Mouse (Mus musculus): Measurements from ENCODE around the gene Gsk3a. TPM values are rescaled to one million over a fixed set of nuclear protein-coding genes. Genes with fewer than 3 reads are reported as not detected.

Gsk3a gene
- polyA plus RNA-seq, 1 experiment from 2014 or later: 15.9 TPM

DNA sequence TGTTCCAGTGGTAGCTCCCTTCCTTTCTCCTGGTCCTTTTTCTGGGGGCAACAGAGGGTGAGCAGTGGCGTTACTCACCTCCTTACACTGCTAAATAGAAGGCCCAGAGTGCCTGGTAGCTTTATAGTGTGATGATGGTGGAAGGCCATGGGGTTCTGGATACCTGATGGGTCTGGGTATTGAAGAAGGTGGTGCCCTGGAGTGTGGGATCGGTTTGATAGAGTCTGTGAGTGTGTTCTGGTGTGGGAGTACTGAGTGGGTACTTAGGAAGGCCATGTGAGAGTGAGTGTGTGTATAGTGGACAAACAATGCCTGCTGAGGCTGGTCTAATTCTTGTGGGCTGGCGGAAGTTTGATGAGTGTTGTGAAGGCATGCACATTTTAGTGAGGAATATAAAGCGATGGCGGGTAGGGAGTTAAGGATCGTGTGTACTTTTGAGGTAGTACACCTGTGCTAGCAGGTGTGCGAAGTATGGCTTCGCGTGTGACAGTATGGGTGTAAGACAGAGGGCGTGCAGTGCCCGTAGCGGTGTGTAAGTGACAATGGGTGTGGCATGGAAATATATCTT lies 43.6 kb upstream of the Gsk3a start:
- H3K4me3 ChIP-seq (ENCODE audit: low read depth, low read length): peak overlapping the region; percentile 86
- peaks cover 18% of the 10 kb centered on the region for H3K36me3 ChIP-seq (ENCODE audit: control insufficient read depth, insufficient read depth, low read length)
- peaks cover 55% of the 10 kb centered on the region for H3K4me1 ChIP-seq (ENCODE audit: control insufficient read depth, insufficient read depth, low read length)
- no peaks in the 10 kb centered on the region for H3K27me3 ChIP-seq (ENCODE audit: control insufficient read depth, insufficient read depth, low read length)
- peak overlapping the region; percentile 71 for H3K4me2 ChIP-seq (replicated peaks; ENCODE audit: low read depth, low read length)
- H3K9ac ChIP-seq (replicated peaks; ENCODE audit: low read depth, low read length): peak overlapping the region; percentile 22; the same call in 1 of the 2 replicates
- no peaks in the 10 kb centered on the region for H3K9me3 ChIP-seq (ENCODE audit: control insufficient read depth, low read depth, low read length)
- peak overlapping the region; percentile 99 for H3K27ac ChIP-seq (ENCODE audit: low read length)
- 10% methylated on average over 12 of the region's 12 CpGs for WGBS
- 0 out of 2 replicates have a peak, but pooled peaks have one; percentile 0 for ATAC-seq (ENCODE audit: insufficient number of reproducible peaks, insufficient read depth, low FRiP score, low read depth)

DNA sequence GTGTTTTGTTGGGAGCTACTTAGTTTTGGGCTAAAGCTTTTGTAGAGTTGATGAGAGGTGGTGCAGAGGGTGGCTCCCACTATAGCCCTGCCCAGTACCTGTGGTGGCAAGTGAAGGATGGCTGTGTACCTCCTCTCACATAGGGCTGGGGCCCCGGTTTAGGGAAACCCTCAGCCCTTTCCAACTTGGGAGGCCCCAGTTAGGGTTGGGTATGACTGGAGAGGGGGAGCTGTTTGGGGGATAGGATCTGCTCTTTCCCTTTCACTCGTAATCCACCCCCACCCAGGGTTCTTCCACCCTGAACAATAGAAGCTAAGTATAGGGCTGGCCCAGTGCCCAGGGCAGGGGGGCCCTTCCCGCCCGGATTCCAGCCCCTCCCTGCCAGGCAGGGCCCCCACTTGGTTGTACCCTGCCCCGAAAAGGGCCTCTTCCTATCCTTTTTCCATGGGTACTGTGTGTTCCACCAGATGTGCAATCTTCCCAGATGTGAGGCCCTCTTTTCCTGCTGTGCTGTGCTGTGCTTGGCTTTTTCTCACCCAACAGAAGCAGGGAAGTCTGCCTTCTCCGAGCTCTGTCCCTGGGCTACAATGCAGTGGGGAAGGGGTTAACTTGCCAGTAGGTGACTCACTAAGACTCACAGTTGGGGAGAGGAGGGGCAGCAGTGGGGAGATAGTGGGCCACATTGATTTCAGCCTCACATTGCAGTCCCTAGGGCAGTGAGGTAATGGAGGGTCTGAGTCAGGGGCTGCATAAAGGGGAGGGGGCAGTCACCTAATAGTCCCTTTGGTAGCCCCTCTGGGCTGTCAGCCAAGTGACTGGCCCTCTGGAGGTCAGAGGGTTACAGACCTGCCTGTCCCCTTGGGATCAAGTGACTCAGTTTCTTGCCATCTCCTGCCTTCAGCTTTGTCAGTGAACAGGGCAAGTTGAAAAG lies 42.5 kb upstream of the Gsk3a start:
- H3K36me3 ChIP-seq (ENCODE audit: control insufficient read depth, insufficient read depth, low read length): peaks cover 6% of the 10 kb centered on the region
- H3K4me2 ChIP-seq (replicated peaks; ENCODE audit: low read depth, low read length): peak overlapping the region; percentile 71
- peak; percentile 31 for ATAC-seq (ENCODE audit: insufficient number of reproducible peaks, insufficient read depth, low FRiP score, low read depth)
- 0% methylated on average over 6 of the region's 6 CpGs for WGBS
- H3K4me1 ChIP-seq (ENCODE audit: control insufficient read depth, insufficient read depth, low read length): peaks cover 65% of the 10 kb centered on the region
- no peaks in the 10 kb centered on the region for H3K9me3 ChIP-seq (ENCODE audit: control insufficient read depth, low read depth, low read length)
- H3K27ac ChIP-seq (ENCODE audit: low read length): peak overlapping the region; percentile 99
- H3K4me3 ChIP-seq (ENCODE audit: low read depth, low read length): peak overlapping the region; percentile 86
- H3K27me3 ChIP-seq (ENCODE audit: control insufficient read depth, insufficient read depth, low read length): no peaks in the 10 kb centered on the region
- H3K9ac ChIP-seq (replicated peaks; ENCODE audit: low read depth, low read length): peak overlapping the region; percentile 68

DNA sequence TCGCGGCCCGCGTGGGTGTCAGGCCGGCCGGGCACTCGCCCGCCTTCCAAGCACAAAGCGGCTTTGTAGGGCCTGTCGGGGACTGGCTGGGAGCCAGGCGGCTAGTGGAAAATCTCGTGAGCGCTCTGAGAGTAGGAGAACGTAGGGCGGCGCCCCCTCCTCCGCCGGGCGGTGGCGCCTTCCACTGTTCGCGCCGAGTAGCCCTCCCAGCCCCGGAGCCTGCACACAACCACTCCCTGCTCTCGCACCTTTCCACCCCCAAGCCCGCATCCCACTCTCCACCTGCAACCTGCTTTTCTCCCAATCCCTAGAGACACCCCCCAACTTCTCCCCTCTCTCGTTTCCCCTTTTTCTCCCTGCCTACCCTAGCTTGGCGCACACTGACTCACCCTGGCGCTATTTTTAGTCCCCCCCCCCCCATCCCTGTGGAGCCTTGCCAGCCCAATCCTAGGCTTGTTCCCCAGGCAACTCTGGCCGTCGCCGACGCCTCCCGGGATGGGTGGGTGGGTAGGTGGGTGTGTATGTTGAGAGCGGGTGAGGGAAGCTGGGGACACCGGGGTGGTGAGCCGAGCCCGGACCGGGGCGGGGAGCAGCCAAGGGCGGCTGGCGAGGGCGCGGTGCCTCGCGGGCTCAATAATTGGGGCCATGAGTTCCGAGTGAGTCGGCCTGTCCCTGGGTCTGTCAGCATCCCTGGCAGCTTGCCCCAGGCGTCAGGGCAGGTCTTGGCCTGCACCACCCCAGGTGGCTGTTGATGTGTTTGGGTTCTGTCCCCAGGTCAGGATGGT lies 41.6 kb upstream of the Gsk3a start:
- H3K9me3 ChIP-seq (ENCODE audit: control insufficient read depth, low read depth, low read length): no peaks in the 10 kb centered on the region
- no peaks in the 10 kb centered on the region; the same call in 1 of the 2 replicates for H3K36me3 ChIP-seq (ENCODE audit: control insufficient read depth, insufficient read depth, low read length)
- peak; percentile 47 for ATAC-seq (ENCODE audit: insufficient number of reproducible peaks, insufficient read depth, low FRiP score, low read depth)
- WGBS: under 1% methylated on average over 46 of the region's 49 CpGs
- H3K4me3 ChIP-seq (ENCODE audit: low read depth, low read length): peak overlapping the region; percentile 86
- H3K9ac ChIP-seq (replicated peaks; ENCODE audit: low read depth, low read length): peak overlapping the region; percentile 68
- peaks cover 61% of the 10 kb centered on the region for H3K4me1 ChIP-seq (ENCODE audit: control insufficient read depth, insufficient read depth, low read length)
- H3K27me3 ChIP-seq (ENCODE audit: control insufficient read depth, insufficient read depth, low read length): no peaks in the 10 kb centered on the region
- H3K4me2 ChIP-seq (replicated peaks; ENCODE audit: low read depth, low read length): peak overlapping the region; percentile 71
- peak overlapping the region; percentile 99 for H3K27ac ChIP-seq (ENCODE audit: low read length)

DNA sequence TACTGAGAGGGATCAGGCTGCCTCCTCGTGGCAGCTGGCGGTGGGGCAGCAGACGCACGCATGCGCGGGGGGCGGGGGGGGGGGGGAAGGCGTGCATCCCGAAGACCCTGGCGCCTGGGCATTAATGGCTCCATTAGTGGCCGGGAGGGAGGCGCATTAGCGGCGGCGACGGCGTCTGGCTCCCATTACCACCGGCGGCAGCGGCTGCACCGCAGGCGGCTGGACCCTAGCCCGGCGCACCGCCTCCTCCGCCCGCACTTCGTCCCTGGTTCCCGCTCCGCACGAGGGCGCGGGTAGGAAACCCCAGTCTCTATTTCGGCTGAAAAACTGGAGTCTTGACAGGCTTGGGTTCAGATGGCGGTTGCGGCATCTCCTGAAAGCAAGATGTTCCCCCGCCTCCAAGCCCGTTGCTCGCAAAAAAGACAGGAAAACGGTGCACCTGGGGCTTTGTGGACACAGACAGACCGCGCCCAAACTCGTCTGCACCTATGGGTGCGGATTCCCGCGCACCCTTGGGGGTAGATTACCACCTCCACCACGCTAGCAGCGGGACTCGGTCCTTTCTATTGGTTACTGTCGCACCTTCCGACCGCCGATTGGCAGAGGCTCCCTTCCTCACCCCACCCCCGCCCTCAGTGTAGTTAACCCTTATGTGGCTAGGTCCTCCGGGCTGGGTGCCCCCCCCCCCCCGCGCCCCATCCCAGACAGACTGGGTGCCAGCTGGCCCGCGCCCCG lies 40.9 kb upstream of the Gsk3a start:
- H3K4me1 ChIP-seq (ENCODE audit: control insufficient read depth, insufficient read depth, low read length): peaks cover 53% of the 10 kb centered on the region
- WGBS: under 1% methylated on average over 59 of the region's 60 CpGs
- H3K27ac ChIP-seq (ENCODE audit: low read length): peak overlapping the region; percentile 99
- peaks cover 2% of the 10 kb centered on the region for H3K36me3 ChIP-seq (ENCODE audit: control insufficient read depth, insufficient read depth, low read length)
- H3K9ac ChIP-seq (replicated peaks; ENCODE audit: low read depth, low read length): peak overlapping the region; percentile 68
- peak; percentile 61 for ATAC-seq (ENCODE audit: insufficient number of reproducible peaks, insufficient read depth, low FRiP score, low read depth)
- no peaks in the 10 kb centered on the region for H3K27me3 ChIP-seq (ENCODE audit: control insufficient read depth, insufficient read depth, low read length)
- peak overlapping the region; percentile 86 for H3K4me3 ChIP-seq (ENCODE audit: low read depth, low read length)
- H3K9me3 ChIP-seq (ENCODE audit: control insufficient read depth, low read depth, low read length): no peaks in the 10 kb centered on the region
- H3K4me2 ChIP-seq (replicated peaks; ENCODE audit: low read depth, low read length): peak overlapping the region; percentile 71

DNA sequence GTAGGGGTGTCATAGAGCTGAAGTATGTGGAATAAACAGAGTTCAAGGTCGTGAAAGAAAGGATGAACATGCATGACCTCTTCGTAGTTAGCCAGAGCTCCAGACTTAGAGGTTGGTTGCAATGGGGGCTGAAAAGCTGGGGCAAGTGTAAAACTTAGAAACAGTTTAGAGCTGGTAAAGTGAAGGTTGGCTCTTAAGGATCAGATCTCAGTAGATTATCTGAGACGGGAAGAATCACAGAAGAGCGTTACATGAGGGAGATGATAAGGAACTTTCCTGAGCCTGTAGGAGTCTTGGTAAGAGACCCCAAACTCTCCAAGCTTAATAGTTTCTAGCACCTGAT lies 40.3 kb upstream of the Gsk3a start:
- peak overlapping the region; percentile 40 for H3K9ac ChIP-seq (replicated peaks; ENCODE audit: low read depth, low read length)

DNA sequence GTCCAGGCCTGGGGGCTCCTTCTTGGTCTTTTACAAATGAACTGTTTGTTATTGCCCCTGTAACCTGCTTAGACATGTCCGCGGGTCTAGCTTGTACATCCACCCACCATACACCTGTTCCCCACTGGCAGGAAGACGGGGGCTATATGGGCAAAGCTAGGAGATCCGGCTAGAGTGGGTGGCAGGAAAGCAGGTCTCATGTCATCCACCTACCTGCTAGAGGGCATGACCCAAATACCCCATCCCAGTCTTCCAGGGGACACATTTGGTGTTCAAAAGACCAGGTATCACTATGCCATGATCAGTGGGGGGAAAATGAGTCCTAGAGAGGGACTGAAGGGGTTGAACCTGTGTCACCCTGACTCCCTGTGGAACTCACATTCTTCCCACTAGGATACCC lies 39.8 kb upstream of the Gsk3a start:
- peak overlapping the region; percentile 99 for H3K27ac ChIP-seq (ENCODE audit: low read length)
- no peaks in the 10 kb centered on the region for H3K27me3 ChIP-seq (ENCODE audit: control insufficient read depth, insufficient read depth, low read length)
- peak overlapping the region; percentile 71 for H3K4me2 ChIP-seq (replicated peaks; ENCODE audit: low read depth, low read length)
- no peaks in the 10 kb centered on the region for H3K9me3 ChIP-seq (ENCODE audit: control insufficient read depth, low read depth, low read length)
- H3K9ac ChIP-seq (replicated peaks; ENCODE audit: low read depth, low read length): peak overlapping the region; percentile 40
- WGBS: 66% methylated on average over 4 of the region's 4 CpGs
- peaks cover 48% of the 10 kb centered on the region for H3K4me1 ChIP-seq (ENCODE audit: control insufficient read depth, insufficient read depth, low read length)
- H3K4me3 ChIP-seq (ENCODE audit: low read depth, low read length): peak overlapping the region; percentile 86
- ATAC-seq (ENCODE audit: insufficient number of reproducible peaks, insufficient read depth, low FRiP score, low read depth): no peak
- H3K36me3 ChIP-seq (ENCODE audit: control insufficient read depth, insufficient read depth, low read length): peaks cover 8% of the 10 kb centered on the region

More for the DNA sequence above, 40.3 kb upstream of the Gsk3a start:
- peak overlapping the region; percentile 99 for H3K27ac ChIP-seq (ENCODE audit: low read length)
- peaks cover 48% of the 10 kb centered on the region for H3K4me1 ChIP-seq (ENCODE audit: control insufficient read depth, insufficient read depth, low read length)
- no peak for ATAC-seq (ENCODE audit: insufficient number of reproducible peaks, insufficient read depth, low FRiP score, low read depth)
- peak overlapping the region; percentile 71 for H3K4me2 ChIP-seq (replicated peaks; ENCODE audit: low read depth, low read length)
- 9% methylated on average over 4 of the region's 4 CpGs for WGBS
- peaks cover 4% of the 10 kb centered on the region for H3K36me3 ChIP-seq (ENCODE audit: control insufficient read depth, insufficient read depth, low read length)
- H3K4me3 ChIP-seq (ENCODE audit: low read depth, low read length): peak overlapping the region; percentile 86
- H3K9me3 ChIP-seq (ENCODE audit: control insufficient read depth, low read depth, low read length): no peaks in the 10 kb centered on the region
- no peaks in the 10 kb centered on the region for H3K27me3 ChIP-seq (ENCODE audit: control insufficient read depth, insufficient read depth, low read length)

DNA sequence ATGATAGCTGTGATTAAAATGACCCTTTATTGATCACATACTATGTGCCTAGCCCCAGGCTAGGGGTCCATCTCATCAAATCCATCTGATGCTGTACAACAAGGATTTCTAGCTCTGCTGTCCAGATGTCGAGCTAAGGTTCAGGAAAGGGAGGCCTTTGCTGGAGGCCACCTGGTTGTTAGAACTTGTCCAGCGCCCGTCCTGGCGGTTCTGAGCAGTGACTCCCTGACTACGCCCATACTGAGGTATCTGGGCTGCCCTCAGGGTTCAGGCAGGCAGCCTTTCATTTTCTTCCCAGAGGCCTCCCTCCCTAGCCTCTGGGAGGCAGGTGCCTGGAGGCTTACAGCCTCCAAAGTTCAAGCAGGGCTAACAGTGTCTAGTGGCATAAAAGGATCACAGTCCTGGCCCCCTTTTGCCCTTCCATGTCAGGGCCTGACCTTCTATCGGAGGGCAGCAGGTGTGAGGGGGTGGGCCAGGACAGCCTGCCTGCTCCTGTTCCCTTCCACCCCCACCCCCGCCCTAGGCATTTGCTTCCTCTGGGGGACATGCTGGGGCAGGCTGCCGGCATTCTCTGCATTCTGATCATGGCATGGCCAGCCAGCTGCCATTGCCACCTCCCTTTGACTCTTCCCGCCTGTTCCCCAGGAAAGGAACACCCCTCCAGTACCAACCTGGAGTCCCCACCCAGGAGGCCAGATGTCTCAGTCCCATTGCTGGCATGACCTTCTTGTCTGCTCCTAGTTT lies 38.1 kb upstream of the Gsk3a start:
- Histone ChIP-seq H3K27me3 (ENCODE audit: control insufficient read depth, insufficient read depth, low read length) (no peaks in the 10 kb centered on the region), H3K36me3 (ENCODE audit: control insufficient read depth, insufficient read depth, low read length) (peaks cover 17% of the 10 kb centered on the region), H3K4me1 (ENCODE audit: control insufficient read depth, insufficient read depth, low read length) (peaks cover 40% of the 10 kb centered on the region), H3K27ac (ENCODE audit: low read length) (peak overlapping the region; percentile 99), H3K4me2 (replicated peaks; ENCODE audit: low read depth, low read length) (no peak overlapping the region), H3K4me3 (ENCODE audit: low read depth, low read length) (no peak overlapping the region), H3K9me3 (ENCODE audit: control insufficient read depth, low read depth, low read length) (no peaks in the 10 kb centered on the region), H3K9ac (replicated peaks; ENCODE audit: low read depth, low read length) (no peak overlapping the region)
- WGBS: 48% methylated on average over 9 of the region's 9 CpGs
- ATAC-seq (ENCODE audit: insufficient number of reproducible peaks, insufficient read depth, low FRiP score, low read depth): no peak

Data from stomach, embryonic 14.5 days (tissue).